Mouse (Mus musculus): ENCODE data around the gene Vmn2r17.
A peak's percentile ranks its signal among the peaks of the same experiment; 100 is the strongest.

The Vmn2r17 gene

DNA sequence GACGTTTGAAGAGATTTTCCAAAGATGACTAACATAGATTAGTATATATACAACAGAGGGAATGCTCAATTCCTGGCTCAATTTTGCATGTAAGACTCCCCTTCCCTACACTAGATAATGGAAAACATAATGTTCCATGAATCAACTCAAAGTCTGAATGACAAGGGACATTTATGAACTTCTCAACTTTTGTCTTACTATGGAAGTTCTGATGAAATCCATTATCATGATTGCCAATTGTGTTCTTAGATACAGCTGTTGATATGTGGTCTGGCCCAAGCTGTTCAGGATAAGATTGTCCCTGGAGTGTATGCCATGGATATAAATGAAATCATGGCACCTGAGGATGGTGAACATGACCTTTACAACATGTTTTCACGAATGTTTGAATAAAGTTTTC lies at the start of gene Vmn2r17:
Gene Vmn2r17, plus strand, starts transcription at position 301 of the 400 bp plus-strand sequence.
- DNase-seq (ENCODE audit: low spot score in 2 of 2) = no peak

DNA sequence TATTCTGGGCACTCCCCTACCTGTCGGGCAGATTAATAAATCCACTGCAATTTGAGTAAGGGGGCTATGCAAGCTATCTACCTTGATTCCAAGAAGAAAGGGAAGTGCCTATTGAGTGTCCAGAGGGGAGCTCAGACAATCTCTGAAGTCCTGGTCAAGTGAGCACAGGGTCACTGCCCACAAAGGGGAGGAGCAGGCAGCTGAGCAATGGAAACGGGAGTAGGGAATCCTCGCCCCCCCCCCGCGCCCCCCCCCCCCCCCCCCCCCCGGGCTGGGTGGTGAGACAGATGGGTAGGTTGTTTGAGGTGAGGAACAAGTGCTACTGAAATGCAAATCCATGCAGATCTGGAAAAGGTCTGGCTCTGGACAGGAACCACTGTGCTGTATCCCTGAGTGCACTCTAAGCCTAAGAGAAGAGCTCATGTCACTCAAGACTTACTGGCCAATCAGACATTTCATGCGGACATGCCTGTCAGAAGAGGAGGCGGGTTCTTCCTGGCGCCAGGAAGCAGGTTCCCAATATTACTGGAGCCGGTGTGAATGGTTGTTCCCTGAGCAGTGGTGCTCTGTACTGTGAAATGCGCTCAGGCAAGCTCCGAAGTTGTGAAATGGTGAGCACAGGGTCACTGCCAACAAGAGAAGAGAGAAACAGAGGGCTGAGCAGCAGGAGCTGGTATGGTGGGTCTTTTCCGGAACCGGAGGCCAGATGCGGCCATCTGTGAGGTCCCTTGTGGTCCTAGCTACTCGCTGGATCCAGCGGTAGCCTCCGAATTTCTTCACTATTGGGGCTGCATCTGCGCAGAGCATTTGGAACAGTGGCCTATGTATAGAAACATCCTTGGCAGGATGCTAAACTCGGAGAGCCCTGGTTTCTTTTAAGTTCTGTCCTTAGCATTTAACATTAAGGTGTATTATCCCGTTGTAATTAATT lies 47.4 kb downstream of the Vmn2r17 start:
- DNase-seq (ENCODE audit: low spot score in 2 of 2) = peak; percentile 28 to 48

DNA sequence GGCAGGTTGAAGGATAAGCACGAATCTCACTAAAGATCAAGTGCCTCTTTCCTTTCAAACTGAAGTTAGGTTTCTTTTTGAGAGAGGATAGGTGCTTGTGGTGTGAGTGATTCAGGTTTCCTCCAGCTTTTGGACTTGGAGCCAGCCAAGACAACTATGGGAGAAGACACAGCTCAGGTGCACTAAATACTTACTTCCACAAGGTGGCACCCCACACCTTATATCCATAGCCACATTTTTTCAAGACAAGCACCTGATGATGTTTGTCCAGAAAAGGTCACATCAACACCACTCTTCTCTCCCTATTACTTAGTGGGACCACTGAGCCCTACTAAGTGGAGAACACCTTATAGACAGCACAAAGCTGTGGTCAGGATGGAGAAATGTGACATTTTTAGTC lies 87.2 kb downstream of the Vmn2r17 start:
- peak; percentile 20 to 33 for DNase-seq (ENCODE audit: low spot score in 2 of 2)
